Mouse (Mus musculus): ENCODE measurements around the gene Ccpg1os. TPM values are rescaled to one million over a fixed set of nuclear protein-coding genes. Genes with fewer than 3 reads are reported as not detected.

Ccpg1os gene
- polyA plus RNA-seq, 1 experiment from 2014 or later, result 30.1 TPM

DNA sequence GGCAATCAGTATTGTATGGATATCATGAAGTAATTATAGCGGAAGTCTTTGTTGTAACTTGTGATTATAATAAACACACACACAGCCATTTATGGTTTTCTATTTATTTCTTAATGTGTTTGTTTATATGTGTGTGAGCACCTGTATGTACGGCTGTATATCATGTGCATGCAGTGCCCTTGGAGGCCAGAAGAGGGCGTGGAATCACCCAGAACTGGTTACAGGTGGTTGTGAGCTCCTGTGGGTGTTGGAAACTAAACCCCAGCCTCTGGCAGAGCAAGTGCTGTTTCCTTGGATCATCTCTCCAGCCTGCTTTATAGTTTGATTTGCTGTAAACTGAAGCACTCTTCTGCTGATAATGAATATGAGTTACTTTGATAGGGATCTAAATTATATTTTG, 41.8 kb downstream of the Ccpg1os start:
- no peak for ATAC-seq (ENCODE audit: low read depth)
- Histone ChIP-seq H3K4me1 (replicated peaks; ENCODE audit: control insufficient read depth, insufficient read depth, low read length) (no peaks in the 10 kb centered on the region), H3K9ac (ENCODE audit: low read length) (no peak overlapping the region), H3K27me3 (ENCODE audit: control insufficient read depth, insufficient read depth, low read depth, low read length) (no peaks in the 10 kb centered on the region), H3K4me2 (ENCODE audit: low read depth, low read length) (no peak overlapping the region), H3K36me3 (ENCODE audit: control insufficient read depth, insufficient read depth, low read length) (peaks cover 19% of the 10 kb centered on the region), H3K27ac (ENCODE audit: low read length) (no peak overlapping the region), H3K4me3 (ENCODE audit: low read length) (no peak overlapping the region), H3K9me3 (ENCODE audit: control insufficient read depth, low read length) (no peaks in the 10 kb centered on the region; the same call in 1 of the 2 replicates)
- WGBS, result 52% methylated on average over 3 of the region's 3 CpGs

- H3K4me1 ChIP-seq (replicated peaks; ENCODE audit: control insufficient read depth, insufficient read depth, low read length), result no peaks in the 10 kb centered on the region
- H3K27me3 ChIP-seq (ENCODE audit: control insufficient read depth, insufficient read depth, low read depth, low read length), result no peaks in the 10 kb centered on the region
- WGBS, result 74% methylated on average over 2 of the region's 2 CpGs
- no peak overlapping the region for H3K4me2 ChIP-seq (ENCODE audit: low read depth, low read length)
- no peak overlapping the region for H3K4me3 ChIP-seq (ENCODE audit: low read length)
- no peak overlapping the region for H3K27ac ChIP-seq (ENCODE audit: low read length)
- no peaks in the 10 kb centered on the region for H3K36me3 ChIP-seq (ENCODE audit: control insufficient read depth, insufficient read depth, low read length)
- no peak overlapping the region for H3K9ac ChIP-seq (ENCODE audit: low read length)
- no peaks in the 10 kb centered on the region for H3K9me3 ChIP-seq (ENCODE audit: control insufficient read depth, low read length)
- ATAC-seq (ENCODE audit: low read depth), result no peak
These were observed 48.9 kb downstream of the Ccpg1os start for GRCm38 (mm10) chr9:72936301-72936700.

- WGBS, result 82% methylated on average over 4 of the region's 4 CpGs
These were observed 49.9 kb downstream of the Ccpg1os start for GRCm38 (mm10) chr9:72935309-72935708.

GRCm38 (mm10) chr9:72931166-72931790, 53.9 kb downstream of the Ccpg1os start:
- H3K4me1 ChIP-seq (replicated peaks; ENCODE audit: control insufficient read depth, insufficient read depth, low read length), result peaks cover 6% of the 10 kb centered on the region
- no peak for ATAC-seq (ENCODE audit: low read depth)
- H3K9ac ChIP-seq (ENCODE audit: low read length), result no peak overlapping the region
- no peaks in the 10 kb centered on the region for H3K27me3 ChIP-seq (ENCODE audit: control insufficient read depth, insufficient read depth, low read depth, low read length)
- 78% methylated on average over 13 of the region's 13 CpGs for WGBS
- no peaks in the 10 kb centered on the region for H3K9me3 ChIP-seq (ENCODE audit: control insufficient read depth, low read length)
- H3K4me3 ChIP-seq (ENCODE audit: low read length), result no peak overlapping the region
- no peak overlapping the region for H3K4me2 ChIP-seq (ENCODE audit: low read depth, low read length)
- no peak overlapping the region for H3K27ac ChIP-seq (ENCODE audit: low read length)
- no peaks in the 10 kb centered on the region for H3K36me3 ChIP-seq (ENCODE audit: control insufficient read depth, insufficient read depth, low read length)

More at GRCm38 (mm10) chr9:72935309-72935708, 49.9 kb downstream of the Ccpg1os start:
- no peaks in the 10 kb centered on the region for H3K9me3 ChIP-seq (ENCODE audit: control insufficient read depth, low read length)
- no peak for ATAC-seq (ENCODE audit: low read depth)
- H3K9ac ChIP-seq (ENCODE audit: low read length), result no peak overlapping the region
- H3K27ac ChIP-seq (ENCODE audit: low read length), result no peak overlapping the region
- no peaks in the 10 kb centered on the region for H3K4me1 ChIP-seq (replicated peaks; ENCODE audit: control insufficient read depth, insufficient read depth, low read length)
- no peak overlapping the region for H3K4me3 ChIP-seq (ENCODE audit: low read length)
- H3K27me3 ChIP-seq (ENCODE audit: control insufficient read depth, insufficient read depth, low read depth, low read length), result no peaks in the 10 kb centered on the region
- H3K4me2 ChIP-seq (ENCODE audit: low read depth, low read length), result no peak overlapping the region
- H3K36me3 ChIP-seq (ENCODE audit: control insufficient read depth, insufficient read depth, low read length), result no peaks in the 10 kb centered on the region

Small RNA genes lying within 50 kb of the gene (microRNA-seq; reads per million reads assigned to microRNA genes)
- not detected for gene Gm27353

Other genes with a start within 250 kb of the Ccpg1os start
- 0.34 and 0.40 TPM in 2 replicates for gene Prtg, start 178.5 kb downstream of the Ccpg1os start, polyA plus RNA-seq (2015; fragmentation: Nextera tagmentation; extraction: Ambion mirVana)
- 2.9 and 3.0 TPM in 2 replicates for gene Pygo1, start 59.7 kb downstream of the Ccpg1os start, polyA plus RNA-seq (2015; fragmentation: Nextera tagmentation; extraction: Ambion mirVana)
- 2.3 and 2.4 TPM in 2 replicates for gene Dyx1c1, start 26.6 kb downstream of the Ccpg1os start, polyA plus RNA-seq (2015; fragmentation: Nextera tagmentation; extraction: Ambion mirVana)
- gene Gm44503, start 26.5 kb downstream of the Ccpg1os start, polyA plus RNA-seq (2015; fragmentation: Nextera tagmentation; extraction: Ambion mirVana), result not detected in 2 replicates
- 38.5 and 39.4 TPM in 2 replicates for gene Ccpg1, start within 50 bp of the Ccpg1os start, polyA plus RNA-seq (2015; fragmentation: Nextera tagmentation; extraction: Ambion mirVana)
- gene Pigb, start 55.0 kb upstream of the Ccpg1os start, polyA plus RNA-seq (2015; fragmentation: Nextera tagmentation; extraction: Ambion mirVana), result 12.1 and 14.7 TPM in 2 replicates
- gene Rab27a, start 59.5 kb upstream of the Ccpg1os start, polyA plus RNA-seq (2015; fragmentation: Nextera tagmentation; extraction: Ambion mirVana), result 11.1 and 13.2 TPM in 2 replicates
- gene Khdc3, start 116.5 kb upstream of the Ccpg1os start, polyA plus RNA-seq (2015; fragmentation: Nextera tagmentation; extraction: Ambion mirVana), result 0.15 TPM in 1 of 2 replicates, not detected in the other
- gene Gm20509, start 117.1 kb upstream of the Ccpg1os start, polyA plus RNA-seq (2015; fragmentation: Nextera tagmentation; extraction: Ambion mirVana), result not detected in 2 replicates
- 88.0 and 91.7 TPM in 2 replicates for gene Rsl24d1, start 128.0 kb upstream of the Ccpg1os start, polyA plus RNA-seq (2015; fragmentation: Nextera tagmentation; extraction: Ambion mirVana)

Measured in lung, embryonic 16.5 days (tissue).